Mouse (Mus musculus): ENCODE results near the gene Gm29133.

Gm29133 gene

DNA sequence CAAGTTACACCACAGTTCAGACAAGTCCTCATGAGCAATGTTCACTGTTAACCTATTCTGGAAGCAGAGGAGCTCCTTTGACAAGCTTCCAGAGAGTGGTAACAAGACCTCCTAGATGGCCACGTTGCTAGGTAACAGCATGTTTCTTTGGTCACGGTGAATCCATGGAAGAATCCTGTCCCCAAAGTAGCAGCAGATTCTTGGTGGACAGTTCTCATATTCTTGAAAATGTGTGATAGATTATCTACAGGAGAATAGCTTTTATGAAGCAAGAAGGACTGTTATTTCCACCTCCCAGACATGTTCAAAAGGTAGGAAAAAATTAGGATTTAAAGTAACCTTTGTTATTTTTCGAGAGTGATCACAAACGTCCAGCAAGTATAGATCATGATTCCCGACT is at the start of gene Gm29133:
TSS of gene Gm29133 (plus strand) at position 301 of the 400 bp plus-strand sequence.
- DNase-seq, result no peak

DNA sequence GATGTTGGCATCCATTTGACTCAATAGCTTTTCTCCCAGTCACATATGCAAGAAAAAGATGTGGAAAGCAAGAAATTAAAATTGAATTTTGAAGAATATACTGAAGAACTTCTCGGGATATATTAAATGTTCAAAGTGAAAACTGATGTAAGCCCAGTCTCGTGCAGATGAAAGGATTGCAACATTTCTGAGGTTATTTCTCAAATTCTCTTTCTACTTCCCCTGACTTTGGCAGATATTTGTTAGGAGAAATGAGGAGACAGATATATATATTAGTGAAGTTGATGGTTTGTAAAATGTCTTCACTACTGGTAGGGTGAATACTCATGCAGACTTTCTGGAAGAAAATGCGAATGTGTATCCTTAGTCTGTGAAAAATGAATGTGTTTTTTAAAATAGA is 48.9 kb upstream of the Gm29133 start:
- no peak for DNase-seq

DNA sequence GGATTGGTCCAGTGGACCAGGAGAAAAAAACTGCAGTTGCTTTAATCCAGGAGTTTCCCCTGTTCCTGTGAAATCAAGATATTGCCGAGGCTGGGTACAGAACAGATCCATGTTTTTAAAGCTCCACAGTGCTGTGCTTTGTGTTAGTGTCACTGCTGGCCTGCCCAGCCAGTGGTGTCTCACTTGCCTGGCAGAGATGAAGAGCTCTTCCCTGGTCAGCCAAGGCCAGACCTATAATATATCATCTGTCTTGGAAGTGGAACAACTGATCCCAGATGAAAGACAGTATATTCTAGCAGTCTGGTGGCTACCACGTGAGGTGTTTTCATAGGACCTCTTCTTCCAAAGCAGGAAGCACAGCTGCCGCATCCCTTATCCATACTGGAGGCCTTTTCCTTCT is 46.7 kb upstream of the Gm29133 start:
- DNase-seq, result no peak

DNA sequence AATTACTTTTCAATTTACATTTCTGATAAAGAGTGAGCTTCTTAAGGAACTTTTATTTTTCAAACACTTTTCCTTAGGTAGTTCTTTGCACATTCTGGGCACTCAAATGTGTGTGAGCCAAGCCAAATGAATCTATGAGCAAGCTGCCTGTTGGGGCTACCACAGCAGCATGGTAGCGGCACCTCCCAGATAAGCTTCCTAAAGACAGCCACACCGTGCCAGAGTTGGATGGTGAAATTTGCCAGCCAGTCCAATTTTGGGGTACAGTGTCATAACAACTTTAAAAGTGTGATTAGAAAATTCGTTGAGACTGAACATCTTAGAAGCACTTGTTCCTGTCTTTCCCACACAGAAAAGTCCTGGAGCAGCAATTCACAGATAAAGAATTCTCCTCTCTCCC is 41.5 kb upstream of the Gm29133 start:
- DNase-seq, result no peak

DNA sequence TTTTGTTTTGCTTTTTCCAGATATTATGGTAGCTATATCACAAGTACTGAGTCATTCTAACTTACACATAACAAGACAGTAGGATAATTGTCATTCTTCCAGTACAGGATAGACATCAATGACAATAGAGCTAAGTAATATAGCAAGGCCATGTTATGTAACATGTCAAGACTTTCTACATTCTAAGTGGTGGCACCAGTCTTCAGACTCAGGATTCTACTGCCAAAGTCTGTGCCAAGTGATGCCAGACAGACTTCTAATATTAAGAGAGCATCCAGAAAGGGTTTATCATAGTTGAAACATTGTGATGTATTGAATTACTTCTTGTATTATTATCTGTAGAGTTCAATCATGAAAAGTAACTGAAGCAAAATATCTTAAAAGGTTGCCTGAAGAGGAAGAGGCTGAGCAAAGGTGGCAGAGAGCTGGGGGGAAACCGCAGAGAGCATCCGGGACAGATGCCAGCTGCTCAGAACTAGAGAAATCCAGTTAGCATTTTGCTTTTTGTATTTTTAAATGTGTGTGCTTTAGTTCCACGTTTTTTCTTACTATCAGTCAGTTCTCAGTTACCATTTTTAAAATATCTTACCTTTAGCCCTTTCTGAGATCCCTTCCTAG is 34.2 kb upstream of the Gm29133 start:
- DNase-seq, result peak; percentile 78

DNA sequence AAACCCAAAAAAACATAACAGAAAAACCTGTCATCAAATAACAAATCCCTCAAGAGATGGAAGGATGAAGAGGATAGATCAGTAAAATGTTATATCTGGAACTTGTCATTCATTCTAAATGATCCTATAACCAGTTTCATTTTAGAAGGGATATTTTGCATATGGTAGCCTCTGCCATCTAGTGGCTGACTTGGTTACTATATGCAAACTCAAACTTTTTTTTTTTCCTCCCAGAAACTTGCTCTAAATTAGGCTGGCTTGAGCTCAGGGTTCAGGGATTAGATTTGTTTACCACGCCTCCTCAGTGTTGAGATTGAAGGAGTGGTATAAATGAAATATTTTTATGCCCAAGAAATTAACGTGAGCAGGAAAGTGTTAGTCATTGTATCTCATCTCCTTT is 27.3 kb upstream of the Gm29133 start:
- DNase-seq, result no peak

DNA sequence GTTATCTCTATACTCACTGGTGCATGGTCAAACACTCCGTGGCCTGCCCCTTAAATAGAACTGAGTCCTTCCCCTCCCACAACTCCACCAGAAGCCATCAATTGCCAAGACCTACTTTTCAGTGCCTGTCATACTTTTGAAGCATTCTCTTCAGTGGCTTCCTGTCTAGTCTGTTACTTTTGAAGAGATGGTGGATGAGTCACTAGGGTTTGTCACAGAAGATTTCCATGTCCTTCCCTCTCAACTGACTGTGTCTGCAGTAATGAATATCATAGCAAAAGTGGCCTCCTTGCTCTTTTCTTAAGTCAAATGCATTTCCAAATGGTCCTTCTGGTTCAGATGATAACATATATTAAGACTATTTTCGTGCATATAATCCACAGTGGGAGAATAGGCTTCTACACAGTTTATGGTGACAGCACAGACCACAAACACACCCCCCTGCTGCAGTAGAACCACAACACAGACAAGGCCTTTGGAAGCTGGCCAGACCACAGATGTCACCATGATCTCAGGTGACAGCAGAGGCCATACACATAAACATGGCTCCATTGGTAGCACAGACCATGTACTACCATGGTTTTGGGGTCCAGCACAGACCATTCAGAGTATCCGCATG is 16.9 kb upstream of the Gm29133 start:
- DNase-seq, result peak; percentile 21

DNA sequence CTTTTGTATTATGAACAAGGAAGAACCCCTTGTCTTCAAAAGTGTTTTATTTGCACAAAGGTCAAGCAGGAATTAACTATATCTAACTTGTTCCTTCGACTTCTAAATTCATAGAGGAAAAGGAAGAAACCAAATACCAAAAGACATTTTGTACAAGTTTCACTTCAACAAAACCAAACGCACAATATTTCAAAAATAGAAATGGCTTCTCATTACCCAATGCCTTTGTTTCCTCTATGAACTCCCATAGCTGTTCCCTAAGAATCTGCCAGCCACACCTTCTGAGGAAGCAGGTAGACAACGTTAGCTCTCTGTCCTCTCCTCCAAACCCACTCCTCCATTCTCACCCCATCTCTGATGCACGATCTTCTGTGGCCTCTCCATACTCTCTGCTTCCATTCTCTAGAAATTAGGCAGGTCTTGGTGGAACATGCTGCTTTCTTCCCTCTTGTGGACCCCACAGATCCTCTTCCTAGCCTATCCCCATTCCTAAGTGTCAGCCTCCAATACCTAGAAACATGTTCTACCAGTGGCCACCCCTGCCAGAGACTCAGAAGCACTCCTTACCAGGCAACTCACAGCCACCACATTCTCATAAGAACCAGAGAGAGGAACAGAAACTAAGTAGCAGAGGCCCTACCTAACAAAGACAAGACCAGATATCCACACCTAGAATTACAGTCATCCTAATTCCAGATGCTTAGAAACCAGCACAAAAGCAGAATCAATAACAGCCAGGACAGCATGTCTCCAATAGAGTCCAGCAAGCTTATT is 4.1 kb upstream of the Gm29133 start:
- DNase-seq, result no peak

DNA sequence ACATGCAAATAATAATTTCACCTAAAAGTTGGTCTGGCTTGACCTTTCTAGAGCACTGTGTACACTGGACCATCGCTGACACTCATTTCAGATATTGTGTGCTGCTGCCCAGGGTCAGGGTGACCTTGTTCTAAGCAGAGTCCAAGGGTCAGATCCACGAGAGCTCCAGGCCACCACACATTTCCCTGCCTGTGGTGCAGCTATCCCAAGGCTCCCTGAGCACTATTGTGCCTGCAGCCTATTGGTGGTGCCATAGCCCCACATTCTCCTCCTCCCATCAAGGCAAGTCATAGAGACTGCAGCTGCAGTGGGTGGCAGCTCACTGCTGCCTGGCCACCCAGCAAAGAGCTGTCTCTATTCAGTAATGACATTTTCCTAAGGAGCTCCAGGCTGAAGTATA is 2.7 kb upstream of the Gm29133 start:
- DNase-seq, result no peak

DNA sequence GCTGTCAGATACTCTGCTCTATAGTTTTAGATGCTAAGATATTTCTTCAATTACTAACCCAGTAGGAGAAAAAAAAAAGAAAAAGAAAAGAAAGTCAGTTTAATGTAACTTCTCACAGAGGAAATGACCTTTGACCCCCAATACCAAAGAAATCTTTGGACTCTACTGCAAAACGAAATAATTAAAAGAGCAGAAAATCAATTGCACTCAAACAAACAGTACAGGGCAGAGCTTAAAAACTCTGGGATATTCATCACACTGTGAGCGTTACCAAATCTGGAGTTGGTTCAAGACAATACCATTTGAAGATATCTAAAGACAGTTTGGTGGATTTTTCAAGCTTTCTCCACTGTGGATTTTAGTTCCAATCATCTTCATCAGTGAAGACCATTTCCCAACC is 15.4 kb downstream of the Gm29133 start:
- no peak for DNase-seq

DNA sequence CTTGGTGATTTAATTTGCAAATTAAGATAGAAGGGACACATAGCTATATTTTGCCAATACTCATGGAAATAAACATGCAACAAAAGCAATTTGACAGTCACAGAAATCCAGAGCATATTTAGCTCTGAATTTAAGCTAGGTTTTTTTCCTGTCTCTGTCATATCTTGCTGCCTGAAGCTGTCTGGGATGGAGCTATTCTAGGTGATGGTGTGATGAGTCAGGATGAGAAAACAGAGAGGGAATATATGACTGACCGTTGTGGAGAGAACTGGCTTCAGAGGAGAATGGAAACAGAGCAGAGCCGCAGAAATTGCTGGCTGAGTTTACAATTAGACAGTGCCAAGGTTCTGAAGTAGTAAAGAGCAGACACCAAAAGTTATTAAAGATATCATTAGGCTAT is 26.3 kb downstream of the Gm29133 start:
- DNase-seq, result no peak

DNA sequence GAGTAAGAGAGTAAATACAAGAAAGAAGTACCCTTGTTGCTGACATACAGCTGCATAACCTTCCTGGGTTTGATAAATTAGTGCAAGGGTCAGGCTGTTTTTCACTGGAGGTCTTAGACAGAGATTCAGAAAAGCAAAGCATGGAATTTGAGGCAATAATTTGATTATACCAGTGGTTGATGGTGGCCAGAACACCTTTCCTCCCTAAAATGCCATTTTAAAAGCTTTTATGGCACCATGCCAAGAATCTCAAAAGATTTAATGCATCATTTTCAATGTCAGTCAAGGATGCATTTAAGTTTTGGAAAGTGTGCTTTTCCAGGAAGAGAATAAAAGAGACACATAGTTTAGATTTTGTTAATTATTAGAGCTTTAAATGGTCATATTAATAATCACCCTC is 60.0 kb downstream of the Gm29133 start:
- no peak for DNase-seq

DNA sequence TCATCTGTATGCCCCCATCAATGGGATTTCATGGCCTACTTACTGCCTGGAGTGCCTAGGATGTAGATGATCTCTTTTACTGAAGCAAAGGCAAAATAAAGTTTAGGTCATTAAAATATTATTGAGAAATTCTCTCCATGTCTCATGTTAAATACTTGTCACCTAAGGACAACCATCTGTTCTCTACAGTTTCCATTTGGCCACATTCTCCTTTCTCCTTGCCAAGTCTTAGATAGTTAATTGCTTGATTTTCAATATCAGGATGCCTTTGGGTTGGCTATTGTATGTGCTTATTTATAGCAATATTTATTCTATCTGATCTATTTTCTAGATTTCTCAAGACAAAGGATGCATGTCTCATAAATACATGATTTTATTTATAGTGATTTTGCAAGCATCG is 75.9 kb downstream of the Gm29133 start:
- DNase-seq, result no peak

DNA sequence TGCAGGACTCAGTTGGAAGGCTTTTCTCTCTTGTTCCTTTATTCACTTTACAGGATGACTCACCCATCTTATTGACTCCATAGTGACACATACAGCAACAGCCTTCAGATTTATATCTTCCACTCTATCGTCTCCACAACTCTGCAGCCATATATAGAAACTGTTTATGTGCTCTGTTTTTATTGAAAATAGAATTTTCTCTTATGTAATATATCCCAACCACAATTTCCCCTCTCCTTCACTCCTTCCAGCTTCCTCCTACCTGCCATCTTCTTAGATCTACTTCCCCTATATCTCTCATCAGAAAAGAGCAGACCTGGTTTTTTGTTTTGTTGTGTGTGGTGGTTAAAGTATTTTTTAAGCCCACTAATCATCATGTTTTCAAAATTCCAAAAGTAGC is 76.5 kb downstream of the Gm29133 start:
- DNase-seq, result no peak

DNA sequence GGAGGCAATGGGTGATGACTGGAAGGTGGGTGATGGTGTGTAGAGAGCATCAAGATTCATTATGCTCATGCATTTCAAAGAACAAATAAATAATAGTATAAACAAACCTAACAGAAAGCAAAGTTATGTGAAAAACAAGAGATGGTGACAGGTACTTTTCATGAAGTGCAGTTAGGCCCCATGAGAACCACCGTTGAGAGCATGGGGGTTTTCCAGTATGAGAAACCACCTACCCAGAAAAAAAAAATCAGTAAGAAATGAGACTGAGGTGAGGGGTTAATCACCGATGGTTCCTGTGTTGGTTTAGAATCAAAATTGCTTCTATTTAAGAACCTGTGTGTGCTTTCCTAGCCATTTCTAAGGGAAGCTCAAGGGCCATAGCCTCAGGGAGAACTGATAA is 86.8 kb downstream of the Gm29133 start:
- no peak for DNase-seq

DNA sequence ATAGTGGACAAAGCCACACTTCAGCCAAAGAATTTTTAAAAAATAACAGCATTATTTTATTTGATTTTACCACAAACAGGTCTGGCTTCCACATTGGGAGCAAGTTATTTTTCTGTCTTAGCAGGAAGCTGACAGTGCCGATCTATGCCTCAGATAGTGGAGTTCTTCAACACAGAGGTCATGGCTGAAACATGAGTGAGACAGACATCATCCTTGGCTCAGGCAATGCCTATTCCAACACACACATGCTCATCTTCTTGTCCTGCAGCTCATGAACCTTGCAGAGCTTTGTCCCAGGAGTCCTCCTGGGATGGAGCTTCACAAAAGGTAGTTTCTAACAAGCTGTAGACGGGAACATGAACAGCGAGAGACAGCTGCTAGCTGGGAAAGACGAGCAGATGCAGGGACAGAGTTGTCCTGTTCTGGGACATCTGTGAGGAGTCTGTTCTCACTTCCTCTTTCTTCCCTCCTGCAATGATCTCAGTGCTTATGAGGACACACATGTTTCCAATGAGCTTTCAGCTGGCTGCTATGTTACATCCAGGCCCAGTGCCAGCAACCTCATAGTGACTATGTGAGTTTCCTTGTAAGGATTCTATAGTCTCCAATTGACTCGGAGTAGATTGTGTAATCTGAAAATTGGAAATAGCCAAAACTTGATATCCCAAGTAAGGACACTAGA is 87.4 kb downstream of the Gm29133 start:
- DNase-seq, result no peak
